Mouse (Mus musculus): Measurements from ENCODE around the gene A930018P22Rik. TPM values are rescaled to one million over a fixed set of nuclear protein-coding genes. Genes with fewer than 3 reads are reported as not detected.
A peak's percentile ranks its signal among the peaks of the same experiment; 100 is the strongest.

Gene A930018P22Rik
- total RNA-seq, 2 experiments from 2014 or later, result 2.2 to 2.7 TPM

- no peak for DNase-seq
Observed at GRCm38 (mm10) chr2:104119097-104119496, 3.5 kb upstream of the A930018P22Rik start.

- DNase-seq, result peak; percentile 19
Observed at GRCm38 (mm10) chr2:104120312-104120711, 2.3 kb upstream of the A930018P22Rik start.

- no peak for DNase-seq
Observed at GRCm38 (mm10) chr2:104121681-104122504, 676 bp upstream of the A930018P22Rik start.

GRCm38 (mm10) chr2:104123540-104123939 lies 971 bp downstream of the A930018P22Rik start:
- DNase-seq, result no peak

- DNase-seq, result no peak
Observed at GRCm38 (mm10) chr2:104124071-104124470, 1.5 kb downstream of the A930018P22Rik start.

GRCm38 (mm10) chr2:104128803-104129531 lies 6.4 kb downstream of the A930018P22Rik start:
- DNase-seq, result no peak

- DNase-seq, result no peak
Observed at GRCm38 (mm10) chr2:104130165-104130564, 7.6 kb downstream of the A930018P22Rik start.

GRCm38 (mm10) chr2:104130969-104131368 lies 8.4 kb downstream of the A930018P22Rik start:
- DNase-seq, result peak; percentile 50

- no peak for DNase-seq
Observed at GRCm38 (mm10) chr2:104132266-104132859, 9.8 kb downstream of the A930018P22Rik start.

- DNase-seq, result no peak
Observed at GRCm38 (mm10) chr2:104133042-104133810, 10.7 kb downstream of the A930018P22Rik start.

GRCm38 (mm10) chr2:104134150-104135056 lies 11.8 kb downstream of the A930018P22Rik start:
- DNase-seq, result peak; percentile 42

- no peak for DNase-seq
Observed at GRCm38 (mm10) chr2:104135920-104136319, 13.4 kb downstream of the A930018P22Rik start.

GRCm38 (mm10) chr2:104142140-104142539 lies 19.6 kb downstream of the A930018P22Rik start:
- DNase-seq, result no peak

GRCm38 (mm10) chr2:104144004-104144403 lies 21.4 kb downstream of the A930018P22Rik start:
- no peak for DNase-seq

GRCm38 (mm10) chr2:104145983-104146382 lies 23.4 kb downstream of the A930018P22Rik start:
- DNase-seq, result peak; percentile 42

- DNase-seq, result no peak
Observed at GRCm38 (mm10) chr2:104147910-104148561, 25.5 kb downstream of the A930018P22Rik start.

- DNase-seq, result no peak
Observed at GRCm38 (mm10) chr2:104150608-104151397, 28.2 kb downstream of the A930018P22Rik start.

GRCm38 (mm10) chr2:104153345-104153744 lies 30.8 kb downstream of the A930018P22Rik start:
- no peak for DNase-seq

- DNase-seq, result no peak
Observed at GRCm38 (mm10) chr2:104153876-104154275, 31.3 kb downstream of the A930018P22Rik start.

- no peak for DNase-seq
Observed at GRCm38 (mm10) chr2:104157831-104158230, 35.3 kb downstream of the A930018P22Rik start.

Data from gastrocnemius, postnatal 10 days (tissue).